Mouse (Mus musculus) spleen, postnatal 10 days (tissue): ENCODE data around the gene Aacs.
"Not testable (repeated sequence)": the region's sequence is repeated elsewhere in the genome, so short reads cannot be mapped to it uniquely, and the experiment has no call there.

Source experiments
- DNase-seq, 2 experiments: peaks; one replicate each; pipeline ENCODE4 v3.0.0; 2021 to 2022; ENCODE audit warnings: low spot score in 2 of 2

The Aacs gene

GRCm38 (mm10) chr5:125465701-125466106 lies 9.9 kb upstream of the Aacs start:
- peak; percentile 86 to 97 for DNase-seq

DNA sequence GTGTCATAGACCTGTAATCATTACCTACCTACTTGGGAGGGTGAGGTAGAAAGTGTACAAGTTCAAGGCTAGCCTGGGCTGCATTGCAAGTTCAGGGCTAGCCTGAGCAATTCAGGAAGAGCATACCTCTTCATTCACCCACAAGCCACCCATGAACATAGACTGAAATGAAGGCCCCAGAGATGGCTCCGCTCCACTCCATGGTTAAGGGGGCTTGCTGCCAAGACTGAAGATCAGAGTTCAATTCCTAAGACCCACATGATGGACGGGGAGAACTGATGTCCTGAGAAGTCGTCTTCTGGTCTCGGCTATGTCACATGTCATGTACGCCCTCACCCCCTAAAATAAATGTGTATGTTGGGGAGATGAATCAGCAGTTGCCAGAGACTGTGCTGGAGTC lies 9.1 kb upstream of the Aacs start:
- no peak for DNase-seq

DNA sequence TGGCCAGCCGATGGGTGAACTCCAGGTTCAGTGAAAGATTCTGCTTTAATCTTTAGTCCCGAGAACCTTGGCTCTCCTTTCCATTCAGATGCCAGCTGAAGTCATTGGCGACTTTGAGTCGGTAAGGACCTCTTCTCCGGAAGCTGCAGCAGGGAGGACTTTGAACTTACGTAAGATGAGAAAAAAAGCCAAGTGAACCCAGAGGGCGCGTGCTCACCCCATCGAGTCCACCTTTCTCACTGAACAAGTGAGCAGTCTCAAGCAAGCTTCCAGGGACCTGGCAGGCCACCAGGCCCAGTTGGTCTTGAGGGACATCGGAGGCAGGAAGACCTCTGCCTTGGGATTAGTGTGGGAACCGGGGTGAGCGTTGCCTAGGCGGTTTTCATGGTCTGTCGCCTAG lies 8.4 kb upstream of the Aacs start:
- DNase-seq, result no peak

GRCm38 (mm10) chr5:125470713-125471112 lies 4.9 kb upstream of the Aacs start:
- no peak for DNase-seq

DNA sequence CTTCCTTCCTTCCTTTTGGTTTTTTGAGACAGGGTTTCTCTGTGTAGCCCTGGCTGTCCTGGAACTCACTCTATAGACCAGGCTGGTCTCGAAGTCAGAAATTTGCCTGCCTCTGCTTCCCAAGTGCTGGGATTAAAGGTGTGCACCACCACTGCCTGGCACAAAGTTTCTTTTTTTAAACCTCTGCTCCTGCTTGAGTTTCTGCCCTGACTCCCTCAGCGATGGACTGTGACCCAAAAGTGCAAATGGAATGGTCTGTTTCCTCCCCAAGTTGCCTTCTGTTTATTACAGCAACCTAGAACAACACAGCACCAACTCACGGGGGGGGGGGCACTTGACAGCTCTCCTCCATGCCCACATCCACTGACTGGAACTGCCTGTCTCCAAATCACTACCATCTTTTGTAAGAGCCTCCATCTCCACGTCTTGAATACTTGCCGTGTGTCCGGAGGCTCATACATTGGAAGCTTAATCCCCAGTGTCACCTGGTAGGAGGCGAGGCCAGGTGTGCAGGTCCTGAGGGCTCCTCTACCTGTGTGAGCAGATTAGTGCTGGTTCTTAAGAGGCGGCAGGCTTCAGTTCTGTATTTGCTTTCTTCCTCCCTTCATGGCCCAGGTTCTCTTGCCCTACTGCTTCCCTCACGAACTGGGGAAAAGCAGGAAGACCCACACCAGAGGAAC lies 2.7 kb upstream of the Aacs start:
- no peak for DNase-seq

- peak; percentile 48 to 55 for DNase-seq
Observed at GRCm38 (mm10) chr5:125475030-125475429, 584 bp upstream of the Aacs start.

- no peak for DNase-seq
Observed at GRCm38 (mm10) chr5:125476286-125476625, 642 bp downstream of the Aacs start.

- no peak for DNase-seq
Observed at GRCm38 (mm10) chr5:125476799-125477198, 1.2 kb downstream of the Aacs start.

GRCm38 (mm10) chr5:125477533-125477932 lies 1.9 kb downstream of the Aacs start:
- no peak for DNase-seq

DNA sequence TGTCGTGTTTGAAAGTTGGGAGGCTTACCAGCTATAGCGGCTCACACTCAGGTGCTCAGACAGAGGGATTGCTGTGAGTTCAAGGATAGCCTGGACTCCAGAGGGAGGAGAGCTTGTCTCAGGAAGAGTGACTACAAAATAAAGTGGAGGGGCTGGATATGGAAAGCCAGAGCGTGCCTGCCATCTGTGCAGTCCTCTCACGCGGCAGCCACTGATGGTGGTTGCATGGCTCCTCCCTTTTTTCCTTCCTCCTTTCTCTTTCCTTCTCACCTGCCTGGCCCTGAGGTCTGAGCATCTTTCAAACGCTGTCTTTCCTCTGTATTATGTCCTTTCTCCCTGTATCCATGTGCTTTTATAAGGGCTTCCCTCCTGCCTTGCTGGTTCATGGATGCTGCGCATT lies 2.4 kb downstream of the Aacs start:
- no peak for DNase-seq

GRCm38 (mm10) chr5:125479376-125479775 lies 3.8 kb downstream of the Aacs start:
- DNase-seq, result no peak

GRCm38 (mm10) chr5:125480434-125481231 lies 5.0 kb downstream of the Aacs start:
- no peak for DNase-seq

DNA sequence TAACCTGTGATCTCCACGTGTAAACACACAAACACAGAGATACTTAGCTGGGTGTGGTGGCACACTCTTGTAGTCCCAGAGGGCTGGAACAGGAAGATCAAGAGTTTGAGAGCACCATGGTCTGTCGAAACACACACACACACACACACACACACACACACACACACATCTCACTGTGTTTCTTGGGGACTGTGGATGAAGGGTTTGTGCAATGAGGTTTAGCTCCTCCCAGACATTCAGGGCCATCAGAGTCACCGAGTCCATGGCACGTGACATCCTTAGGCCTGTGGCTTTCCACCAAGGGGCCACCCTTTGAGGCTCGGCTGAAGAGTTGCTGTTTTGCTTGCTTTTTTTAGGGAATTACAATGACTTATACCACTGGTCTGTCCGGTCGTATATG lies 6.9 kb downstream of the Aacs start:
- no peak for DNase-seq

- DNase-seq, result no peak
Observed at GRCm38 (mm10) chr5:125483712-125484611, 8.3 kb downstream of the Aacs start.

GRCm38 (mm10) chr5:125485031-125485778 lies 9.6 kb downstream of the Aacs start:
- peak in 1 of 2 experiments; percentile 36 for DNase-seq

- no peak for DNase-seq
Observed at GRCm38 (mm10) chr5:125486088-125486487, 10.5 kb downstream of the Aacs start.

GRCm38 (mm10) chr5:125487375-125488115 lies 11.9 kb downstream of the Aacs start:
- no peak for DNase-seq

- DNase-seq, result peak in 1 of 2 experiments; percentile 58
Observed at GRCm38 (mm10) chr5:125488116-125488455, 12.5 kb downstream of the Aacs start.

DNA sequence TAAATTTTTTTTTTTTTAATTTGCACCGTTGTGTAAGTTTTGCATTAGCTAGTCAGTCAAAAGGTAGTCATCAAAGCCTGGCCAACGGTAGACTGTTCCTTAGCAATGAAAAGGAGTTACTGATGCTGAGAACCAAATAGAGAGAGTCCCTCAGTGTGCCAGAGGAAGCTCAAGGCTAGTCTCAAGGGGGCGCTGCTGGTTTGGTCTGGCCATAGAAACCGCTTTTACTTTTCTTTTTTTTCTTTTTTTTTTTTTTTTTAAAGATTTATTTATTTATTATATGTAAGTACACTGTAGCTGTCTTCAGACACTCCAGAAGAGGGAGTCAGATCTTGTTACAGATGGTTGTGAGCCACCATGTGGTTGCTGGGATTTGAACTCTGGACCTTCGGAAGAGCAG lies 13.3 kb downstream of the Aacs start:
- not testable (repeated sequence) for DNase-seq

- DNase-seq, result no peak
Observed at GRCm38 (mm10) chr5:125491107-125491506, 15.5 kb downstream of the Aacs start.
